Mouse (Mus musculus) large intestine, adult 2 months (tissue): ENCODE measurements around the gene Slc8a1. TPM values are rescaled to one million over a fixed set of nuclear protein-coding genes. Genes with fewer than 3 reads are reported as not detected.

Experiments
- DNase-seq: peaks from one replicate; pipeline ENCODE4 v3.0.0-alpha.2; 2012; ENCODE audit warnings: low read depth, low spot score
- WGBS: fragments of 180-500 bp; shearing (Covaris S2); methylation state at CpG from one replicate; pipeline ENCODE4 v1.1.7; 2018; 5-methylcytosine and 5-hydroxymethylcytosine counted together
- polyA plus RNA-seq: library from polyadenylated mRNA; depleted of rRNA; stranded (reverse); fragments of >200 nt; gene quantifications from 2 replicates; pipeline ENCODE4 v1.2.3, GENCODE M21; 2012

The Slc8a1 gene
- polyA plus RNA-seq, 1 experiment: 2.0 TPM

DNA sequence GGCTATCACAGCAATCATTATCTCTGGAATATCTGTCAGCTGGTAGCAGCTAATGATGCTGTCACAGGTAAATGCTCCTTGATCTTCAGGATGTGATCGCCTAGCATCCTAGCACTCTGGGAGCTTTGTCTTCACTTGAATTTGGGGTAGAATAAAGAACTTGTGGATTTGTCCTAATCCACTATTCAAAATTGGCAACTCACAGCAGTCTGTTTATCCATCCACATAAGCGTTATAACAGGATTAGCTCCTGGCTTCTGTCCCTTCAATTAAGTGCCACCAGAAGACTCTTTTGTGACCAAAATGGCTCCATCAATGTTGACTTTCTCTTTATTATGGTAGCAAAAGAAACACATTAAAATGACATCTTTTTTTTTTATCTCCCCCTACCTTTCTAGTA, 214.2 kb downstream of the Slc8a1 start:
- no peak for DNase-seq
- 68% methylated on average over 2 of the region's 2 CpGs for WGBS

DNA sequence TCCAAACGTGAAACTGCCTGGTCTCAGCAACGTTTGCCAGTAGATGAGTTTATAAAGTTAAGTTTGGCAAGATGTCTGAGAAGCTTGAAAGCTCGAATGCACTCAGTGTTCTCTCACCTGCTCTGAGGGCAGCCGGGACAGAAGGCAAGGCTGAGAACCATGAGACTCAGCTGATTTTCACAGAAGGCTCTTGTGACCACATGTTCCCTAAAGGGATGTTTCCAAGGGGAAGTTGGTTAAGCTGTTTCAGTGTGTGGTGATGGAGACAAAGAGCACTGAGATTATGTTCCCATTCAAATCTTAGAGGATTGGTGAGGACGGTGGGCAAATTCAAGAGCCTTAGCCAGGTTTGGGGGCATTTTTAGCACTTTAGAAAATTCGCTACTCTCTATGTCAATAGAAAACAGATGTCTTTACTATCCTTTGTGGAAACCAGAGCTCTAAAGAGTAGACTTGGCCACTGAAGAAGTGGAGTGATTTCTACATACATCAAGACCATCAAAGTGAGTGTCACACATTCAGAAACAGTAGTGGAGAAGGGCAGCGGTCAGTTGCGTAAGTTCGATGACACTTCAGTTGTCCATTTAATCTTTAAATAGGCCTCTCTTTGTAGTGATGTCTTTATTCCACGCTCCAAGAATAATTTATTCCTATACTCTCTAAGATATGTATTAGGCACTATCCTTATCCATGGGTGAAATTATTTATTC, 219.7 kb downstream of the Slc8a1 start:
- WGBS: 82% methylated on average over 10 of the region's 10 CpGs
- no peak for DNase-seq

DNA sequence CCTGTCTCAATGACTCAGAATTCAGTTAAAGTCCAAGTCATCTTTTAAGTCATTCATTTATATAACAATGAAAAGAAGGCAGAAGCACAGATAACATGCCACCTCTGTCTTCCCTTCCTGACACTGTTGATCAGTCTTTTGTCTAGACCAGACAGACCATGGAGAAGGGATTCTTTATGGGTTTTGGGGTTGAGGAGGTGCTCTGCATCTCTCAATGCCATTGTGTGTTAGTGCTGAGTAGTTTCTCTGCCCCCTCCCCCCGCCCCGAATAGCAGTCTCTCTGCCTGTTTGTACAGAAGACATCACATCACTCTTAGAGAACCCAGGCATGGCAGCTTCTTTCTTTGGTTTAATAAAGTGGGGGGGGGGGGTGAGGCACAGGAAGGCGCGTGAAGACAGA, 222.0 kb downstream of the Slc8a1 start:
- 86% methylated on average over 4 of the region's 4 CpGs for WGBS

DNA sequence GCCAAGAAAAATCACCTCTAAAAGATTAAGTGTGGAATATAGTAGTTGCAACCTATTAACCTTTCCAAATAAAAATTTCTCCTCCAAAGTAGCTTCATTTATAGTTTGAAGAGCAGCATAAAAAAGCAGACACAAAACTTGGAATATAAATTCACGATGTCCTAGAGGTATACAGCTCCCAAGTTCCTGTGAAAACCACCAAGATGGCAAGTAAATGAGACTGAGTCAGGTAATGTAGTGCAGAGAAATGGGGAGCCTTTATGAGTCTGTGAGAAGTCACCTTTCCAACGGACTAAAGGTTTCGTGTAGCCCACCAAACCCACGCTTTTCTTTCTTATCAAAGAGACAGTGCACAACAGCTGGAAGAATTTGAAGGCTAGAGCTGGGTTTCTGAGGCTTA, 224.2 kb downstream of the Slc8a1 start:
- 77% methylated on average over 4 of the region's 4 CpGs for WGBS
- no peak for DNase-seq

More for the DNA sequence above, 222.0 kb downstream of the Slc8a1 start:
- no peak for DNase-seq

DNA sequence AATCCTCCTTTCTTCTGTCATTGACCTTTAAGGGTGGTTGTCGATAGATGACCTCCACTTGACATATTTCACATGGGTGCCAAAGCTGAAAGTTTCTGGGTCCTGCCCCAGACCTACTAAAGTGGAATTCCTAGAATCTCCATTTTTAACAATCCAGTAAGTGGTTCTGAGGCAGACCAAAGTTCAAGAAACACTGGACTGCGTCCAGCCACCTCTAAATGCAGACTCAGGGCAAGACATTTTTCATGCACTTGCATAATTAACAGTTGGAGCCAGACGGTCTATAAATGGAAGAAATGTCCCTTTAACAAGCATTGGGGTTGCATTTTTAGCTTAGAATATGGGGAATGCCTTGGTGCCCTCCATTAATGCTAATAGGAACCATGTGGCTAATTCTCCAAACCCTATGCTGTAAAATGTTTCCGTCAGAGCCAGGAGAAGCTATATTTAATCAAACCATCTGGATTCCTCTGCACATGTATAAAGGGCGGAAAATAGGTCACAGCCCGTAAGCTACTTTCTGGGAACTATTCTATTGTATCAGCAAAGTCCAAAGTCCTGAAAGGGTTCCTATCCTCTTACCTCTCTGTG, 224.7 kb downstream of the Slc8a1 start:
- WGBS: 36% methylated on average over 6 of the region's 6 CpGs
- DNase-seq: no peak

DNA sequence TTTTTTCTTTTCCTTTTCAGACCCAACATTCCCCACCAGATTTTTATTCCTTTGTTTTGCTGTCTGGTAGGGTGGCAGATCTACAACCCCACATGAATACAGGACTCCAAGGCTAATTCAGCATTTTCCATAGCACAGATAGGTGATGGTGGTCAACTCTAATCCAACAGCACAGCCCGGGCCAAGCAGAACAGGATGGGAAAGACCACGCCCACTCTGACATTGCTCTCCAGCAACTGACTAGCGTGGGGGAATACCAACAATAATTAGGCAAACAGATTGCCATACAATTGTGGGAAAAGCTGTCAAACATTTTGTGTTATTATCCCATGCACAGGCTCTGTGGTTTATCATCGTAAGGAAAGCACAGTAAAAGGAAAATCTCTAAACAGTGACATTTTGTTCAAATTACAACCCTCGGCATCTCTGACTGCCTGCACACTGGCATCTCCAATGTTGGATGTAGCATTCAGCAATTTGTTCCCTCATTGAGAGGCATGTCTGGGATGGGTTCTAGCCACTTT, 233.0 kb downstream of the Slc8a1 start:
- DNase-seq: no peak
- WGBS: 72% methylated on average over 5 of the region's 5 CpGs

DNA sequence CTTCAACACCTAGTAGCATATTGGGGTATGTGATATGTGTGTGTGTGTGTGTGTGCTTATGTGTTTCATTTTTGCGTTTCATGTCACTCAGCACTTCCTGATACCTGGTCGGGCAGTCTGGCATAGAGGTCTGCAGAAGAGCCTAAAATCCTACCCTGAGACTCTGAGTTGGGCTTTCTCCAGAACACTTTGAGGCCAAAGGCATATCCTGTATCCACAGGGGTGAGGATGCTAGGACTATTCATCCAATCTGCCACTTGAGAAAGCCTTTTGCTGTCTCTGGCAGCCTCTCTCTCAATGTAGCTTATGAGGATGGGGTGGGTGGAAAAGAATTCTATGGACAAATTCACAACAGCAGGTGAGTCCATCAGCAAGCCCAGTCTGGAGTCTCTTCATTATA, 234.1 kb downstream of the Slc8a1 start:
- WGBS: 93% methylated on average over 2 of the region's 2 CpGs

DNA sequence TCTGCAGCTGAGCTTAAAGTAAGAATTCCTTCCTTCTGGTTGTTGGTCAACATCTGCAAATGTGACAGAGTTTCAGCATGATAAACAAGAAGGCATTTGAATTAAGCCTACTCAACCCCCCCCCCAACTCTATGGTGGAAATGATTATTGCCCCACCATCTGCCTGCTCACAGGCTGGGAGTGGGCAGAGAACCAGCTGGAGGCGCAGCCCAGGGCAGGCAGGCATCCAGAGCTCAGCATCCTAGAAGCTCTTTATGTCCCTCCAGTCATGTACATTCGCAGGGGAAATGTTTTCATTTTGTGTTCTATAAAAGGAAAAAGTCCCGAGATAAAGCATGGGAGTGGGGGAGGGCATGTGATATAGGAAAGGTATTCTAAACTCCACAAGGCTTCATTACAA, 235.4 kb downstream of the Slc8a1 start:
- WGBS: 78% methylated on average over 3 of the region's 3 CpGs
- no peak for DNase-seq

More for the DNA sequence above, 234.1 kb downstream of the Slc8a1 start:
- no peak for DNase-seq

DNA sequence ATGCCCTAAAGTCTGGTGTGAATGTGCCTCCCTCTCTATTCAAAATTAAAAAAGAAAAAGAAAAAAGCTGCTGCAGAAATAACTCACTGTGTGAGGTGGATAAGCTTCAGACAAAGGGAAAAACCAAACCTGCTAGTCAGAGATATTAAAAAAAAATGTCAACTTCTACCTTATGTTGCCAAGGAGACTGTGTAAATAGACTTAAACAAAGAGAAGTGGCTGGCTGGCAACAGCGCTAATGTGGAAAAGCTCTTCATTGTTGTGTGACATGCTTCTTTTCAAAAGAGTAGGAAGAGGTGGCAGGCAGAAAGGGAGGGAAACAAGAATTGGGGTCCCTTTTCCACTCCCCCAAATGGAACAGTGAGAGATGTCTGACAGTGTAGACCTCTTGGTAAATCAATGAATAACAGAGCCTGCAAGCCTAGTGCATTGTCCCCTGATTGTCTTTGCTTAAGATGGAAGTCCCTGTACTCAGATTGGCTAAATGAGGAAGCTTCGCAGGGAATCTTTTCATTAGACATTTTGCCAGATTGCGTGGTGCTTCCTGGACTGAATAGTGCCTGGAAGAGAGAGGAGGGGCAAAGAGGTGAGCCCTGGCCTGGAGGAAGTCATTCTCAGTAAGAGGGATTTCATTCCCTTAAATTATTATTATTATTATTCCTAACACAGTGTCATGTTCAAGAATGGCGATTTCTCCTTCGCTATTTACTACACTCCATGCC, 237.3 kb downstream of the Slc8a1 start:
- no peak for DNase-seq
- 44% methylated on average over 5 of the region's 5 CpGs for WGBS

DNA sequence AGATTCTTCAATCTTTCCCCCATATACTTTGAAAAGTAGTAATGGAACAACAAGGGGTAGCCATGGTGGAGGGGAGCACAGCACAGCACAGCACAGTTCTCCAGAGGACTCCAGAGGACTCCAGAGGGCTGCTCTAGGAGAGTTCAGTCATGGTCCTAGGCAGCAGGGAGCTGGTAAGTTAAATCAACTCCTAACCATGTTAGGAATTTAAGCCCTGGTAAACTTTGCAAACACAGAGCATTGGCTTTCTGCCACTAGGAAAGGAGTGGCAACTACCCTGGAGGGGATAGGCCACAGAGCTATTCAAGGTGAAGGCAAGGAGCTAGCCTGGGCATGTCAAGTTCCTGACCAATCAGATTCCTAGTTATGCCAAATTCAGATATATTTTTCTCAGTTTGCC, 240.3 kb downstream of the Slc8a1 start:
- DNase-seq: no peak

DNA sequence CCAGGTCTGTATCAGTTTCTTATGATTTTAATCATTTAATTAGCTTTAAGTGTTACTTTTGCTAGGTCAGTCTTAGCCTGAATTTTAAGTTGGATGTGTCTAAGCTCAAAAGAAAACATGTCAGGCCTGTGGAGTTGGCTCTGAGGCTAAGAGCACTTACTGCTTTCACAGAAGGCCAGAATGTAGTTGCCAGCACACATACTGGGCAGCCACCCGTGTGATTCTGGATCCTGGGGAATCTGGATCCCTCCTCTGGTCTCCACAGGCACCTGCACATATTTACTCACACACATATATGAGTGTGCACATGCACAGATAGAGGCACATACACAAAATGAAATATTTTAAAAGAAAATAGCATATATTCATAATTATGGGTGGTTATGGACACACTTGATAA, 241.6 kb downstream of the Slc8a1 start:
- WGBS: 78% methylated on average over 1 of the region's 1 CpGs
- no peak for DNase-seq

DNA sequence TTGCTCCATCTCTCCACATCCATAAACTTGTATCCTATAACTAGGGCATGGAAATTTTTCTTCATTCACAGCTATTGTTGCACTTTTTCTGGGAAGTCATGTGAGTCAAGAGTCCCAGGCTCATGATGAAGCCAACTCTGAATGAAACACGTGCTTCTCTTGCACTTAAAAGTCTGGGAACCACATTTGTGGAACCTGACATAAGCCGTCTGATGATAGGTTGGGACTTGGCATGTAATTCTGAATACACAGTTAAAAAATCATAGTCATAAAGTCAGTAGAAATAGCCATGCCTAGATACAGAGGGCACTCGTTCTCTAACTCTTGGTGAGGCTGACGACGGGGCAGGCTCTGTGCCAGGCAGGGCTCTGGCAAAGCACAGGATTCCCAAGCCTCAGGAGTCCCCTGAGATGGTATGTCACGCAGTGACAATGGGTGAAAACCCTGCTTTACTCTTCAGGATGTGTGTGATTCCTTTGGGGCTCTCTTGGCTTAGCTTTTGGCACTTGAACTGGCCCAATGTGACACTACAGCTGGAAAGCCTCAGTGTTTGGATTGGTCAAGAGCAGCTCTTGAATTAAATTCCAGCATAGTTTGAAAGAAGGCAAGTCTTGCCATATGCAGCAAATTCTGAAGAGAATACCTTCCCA, 245.8 kb downstream of the Slc8a1 start:
- WGBS: 28% methylated on average over 6 of the region's 6 CpGs
- DNase-seq: no peak

DNA sequence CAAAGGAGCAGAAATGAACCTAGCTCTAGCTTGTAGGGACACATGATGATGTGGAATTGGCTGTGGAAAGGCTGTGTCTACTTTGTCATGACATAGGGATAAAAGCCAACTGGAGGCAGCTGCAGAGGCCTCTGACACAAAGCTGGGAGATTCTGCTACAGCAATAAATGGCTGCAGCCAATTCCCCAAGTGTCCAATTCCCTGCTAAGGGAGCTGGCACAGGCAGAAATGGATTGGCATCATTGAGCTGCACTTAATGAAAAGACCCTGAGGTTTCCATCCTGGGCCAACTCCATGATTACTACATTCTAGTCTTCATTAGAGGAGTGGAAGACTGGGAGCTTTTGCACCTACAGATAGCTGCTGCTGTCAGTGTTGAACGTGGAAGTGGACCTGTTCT, 251.8 kb downstream of the Slc8a1 start:
- WGBS: 83% methylated on average over 1 of the region's 1 CpGs
- no peak for DNase-seq

DNA sequence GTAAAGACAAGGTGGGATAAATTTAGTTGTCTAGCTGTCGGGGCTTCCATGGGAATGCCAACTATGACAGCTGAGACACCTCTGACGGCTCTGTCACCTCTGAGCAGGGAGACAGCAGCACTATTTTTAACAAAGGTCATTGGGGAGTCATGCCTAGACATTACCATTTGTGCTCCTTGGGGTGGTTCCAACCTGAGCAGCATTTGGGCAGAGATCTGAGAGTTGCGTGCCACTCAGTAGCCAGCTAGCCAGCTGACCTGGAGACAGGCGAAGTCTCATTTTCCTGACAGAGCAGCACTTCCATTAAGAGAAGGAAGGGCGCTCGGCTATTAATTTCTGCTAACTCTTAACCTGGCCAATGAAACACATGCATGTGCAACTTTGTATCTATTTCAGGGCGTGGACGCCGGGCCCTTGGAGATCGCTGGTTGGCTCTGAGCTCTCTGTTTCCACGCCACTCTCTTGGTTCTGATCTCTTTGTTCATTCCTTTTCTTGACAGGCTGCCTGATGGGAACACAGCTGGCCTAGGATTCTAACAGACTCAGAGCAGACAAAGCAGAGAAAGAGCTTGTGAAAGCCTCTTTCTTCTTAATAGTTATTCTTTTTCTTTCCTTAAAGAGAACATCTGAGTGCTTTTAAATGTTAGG, 256.2 kb downstream of the Slc8a1 start:
- 79% methylated on average over 11 of the region's 11 CpGs for WGBS

DNA sequence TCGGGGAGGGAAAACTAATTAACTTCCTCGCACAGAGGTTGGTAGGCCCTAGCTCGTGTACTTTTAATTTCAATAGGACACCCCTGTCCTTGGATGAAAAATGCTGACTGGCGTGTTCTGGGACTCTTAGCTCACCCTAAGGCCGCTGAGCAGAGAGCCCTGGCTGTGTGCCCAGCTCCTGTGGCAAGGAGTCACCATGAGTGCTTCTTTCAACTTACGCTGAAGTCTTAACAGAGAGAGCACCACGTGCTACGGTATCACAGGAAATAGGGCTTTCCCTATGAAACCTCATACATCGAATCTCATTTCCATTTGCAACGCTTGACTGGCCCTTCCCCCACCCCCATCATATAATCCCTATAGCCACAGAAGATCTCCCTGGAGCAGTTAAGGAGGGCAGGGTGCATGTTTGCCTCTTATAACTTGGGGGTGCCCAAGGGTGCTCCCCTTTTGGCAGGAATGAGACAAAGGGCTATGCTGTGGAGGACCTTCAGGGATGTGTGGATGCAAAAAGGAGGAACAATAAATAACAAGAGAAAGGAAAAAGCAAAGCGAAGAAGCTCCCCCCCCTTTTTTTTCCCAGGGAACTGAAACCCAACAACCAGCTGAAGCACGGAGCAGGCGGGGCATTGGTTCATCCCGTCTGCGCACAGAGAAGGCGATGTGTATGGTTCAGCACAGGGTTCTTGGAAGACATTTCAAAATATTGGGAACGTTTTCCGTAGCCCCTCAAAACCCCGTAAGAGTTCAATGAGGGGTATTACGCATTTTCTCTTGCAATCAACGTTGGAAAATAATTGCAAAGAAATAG, 257.6 kb downstream of the Slc8a1 start:
- WGBS: 70% methylated on average over 21 of the region's 21 CpGs
- DNase-seq: no peak

More for the DNA sequence above, 256.2 kb downstream of the Slc8a1 start:
- no peak for DNase-seq

DNA sequence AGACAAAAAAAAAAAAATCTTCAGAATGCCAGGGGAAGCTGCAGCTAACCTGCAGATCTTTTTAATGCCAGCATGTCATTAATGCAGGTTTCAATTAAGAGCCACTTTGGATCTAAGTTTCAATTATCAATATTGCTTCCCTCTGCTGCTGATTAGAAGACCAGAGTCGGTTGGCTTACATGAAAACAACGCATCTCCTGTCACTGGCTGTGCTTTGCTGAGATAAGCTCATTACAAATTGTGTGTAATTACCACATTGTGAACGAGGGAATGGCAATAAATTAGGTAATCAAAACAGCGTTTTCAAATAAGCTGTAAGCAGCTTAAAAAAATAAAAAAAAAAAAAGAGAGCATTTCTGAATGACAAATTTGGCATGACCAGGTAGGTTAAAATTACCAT, 258.4 kb downstream of the Slc8a1 start:
- WGBS: 70% methylated on average over 4 of the region's 4 CpGs
- DNase-seq: no peak

DNA sequence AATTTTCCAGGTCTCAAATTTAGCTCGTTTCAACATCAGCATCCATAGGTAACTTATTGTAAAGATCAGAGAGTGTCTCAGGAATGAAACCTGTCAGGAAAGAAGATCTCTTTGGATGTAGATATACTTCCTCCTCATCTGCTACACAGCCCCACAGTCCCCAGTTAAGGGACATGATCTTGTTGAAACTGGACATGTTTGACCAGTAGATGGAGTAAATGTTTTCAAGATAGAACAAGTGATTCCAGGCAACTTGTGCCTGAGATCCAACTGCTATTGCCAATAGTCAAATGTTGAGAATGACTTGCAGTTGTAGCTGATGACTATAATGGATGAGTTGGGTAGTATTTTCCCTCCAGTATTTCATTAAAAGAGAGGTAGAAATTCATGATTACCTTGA, 260.8 kb downstream of the Slc8a1 start:
- WGBS: 65% methylated on average over 1 of the region's 1 CpGs
- DNase-seq: no peak

DNA sequence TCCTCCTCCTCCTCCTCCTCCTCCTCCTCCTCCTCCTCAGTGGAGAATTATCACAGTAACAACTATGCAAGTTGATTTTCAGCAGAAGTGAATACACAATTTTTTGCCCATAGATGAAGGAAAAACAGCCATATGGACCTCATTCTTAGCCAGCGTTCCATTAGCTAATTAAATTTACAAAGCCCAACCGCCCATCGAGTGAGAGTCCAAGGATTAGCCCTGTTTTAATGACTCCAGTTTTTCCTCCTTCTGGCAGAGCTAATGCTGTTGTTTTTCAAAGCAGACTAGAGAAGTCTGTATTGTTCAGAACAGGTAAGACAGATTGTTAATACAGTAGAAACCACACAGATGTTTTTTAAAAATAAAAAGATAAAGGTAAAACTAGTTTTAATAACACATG, 264.8 kb downstream of the Slc8a1 start:
- WGBS: 55% methylated on average over 3 of the region's 3 CpGs

DNA sequence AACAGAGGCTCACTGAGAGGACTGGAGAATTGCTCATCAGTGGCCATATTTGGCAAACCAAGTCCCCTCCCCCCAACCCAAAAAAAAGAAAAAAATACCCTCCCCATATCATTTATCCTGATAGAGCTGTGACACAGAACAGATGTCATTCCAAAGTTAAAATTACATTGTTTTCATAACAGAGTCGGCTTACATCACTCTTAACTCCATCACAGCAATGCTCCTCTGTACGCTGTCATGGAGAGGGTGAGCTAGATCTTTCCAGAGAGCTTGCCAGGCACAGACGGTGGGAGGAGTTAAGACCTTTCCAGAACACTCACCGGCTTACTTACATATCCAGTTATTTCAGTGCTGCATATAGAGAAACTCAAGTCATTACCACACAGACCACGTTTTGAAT, 269.2 kb downstream of the Slc8a1 start:
- no peak for DNase-seq
- WGBS: 69% methylated on average over 5 of the region's 5 CpGs

More for the DNA sequence above, 264.8 kb downstream of the Slc8a1 start:
- no peak for DNase-seq
